Mouse (Mus musculus) testis, adult 2 months (tissue): ENCODE measurements around the gene Il21r.

Experiments used
- CTCF ChIP-seq: fragments of 200-500 bp; IDR thresholded peaks from 2 replicates; pipeline ENCODE4 v1.5.1; 2012; ENCODE audit warnings: low read depth, mild to moderate bottlenecking, inconsistent platforms, low read length, moderate library complexity; ENCODE audit not compliant: control insufficient read depth, insufficient read depth, insufficient replicate concordance
- POLR2A ChIP-seq: fragments of 200-500 bp; IDR thresholded peaks from 2 replicates; pipeline ENCODE4 v1.6.1; 2012; ENCODE audit warnings: low read depth, mild to moderate bottlenecking, inconsistent platforms, low read length, moderate library complexity; ENCODE audit not compliant: control insufficient read depth

DNA sequence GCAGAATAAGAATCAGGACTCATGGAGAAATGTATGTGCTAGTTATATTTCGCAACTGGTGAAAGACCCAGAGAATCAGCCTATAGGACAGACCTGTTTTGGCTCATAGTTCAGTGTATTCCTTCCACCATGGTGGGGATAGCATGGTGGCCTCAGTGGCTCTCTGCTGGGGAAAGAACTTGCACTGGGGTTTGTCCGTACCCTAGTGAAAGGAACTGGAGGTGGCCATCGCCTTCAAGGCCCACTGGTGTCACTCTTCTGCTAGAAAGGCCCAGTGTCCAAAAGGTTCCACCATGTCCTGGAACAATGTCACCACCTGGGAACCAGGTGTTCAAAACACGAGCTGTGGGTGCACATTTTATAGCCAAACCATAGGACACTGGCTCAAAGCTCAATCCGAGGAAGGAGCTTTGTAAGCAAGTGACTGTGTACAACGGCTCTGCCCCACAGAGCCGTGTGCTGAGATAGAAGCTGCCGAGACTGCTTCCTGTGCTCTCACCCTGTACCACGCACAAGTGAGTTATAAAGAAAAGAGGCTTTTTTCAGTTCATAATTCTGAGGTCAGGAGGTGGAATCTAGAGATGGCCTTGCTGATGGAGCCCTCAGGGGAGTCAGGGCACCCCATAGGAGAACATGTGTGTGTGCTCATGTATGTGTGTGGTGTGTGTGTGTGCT, 23.5 kb upstream of the Il21r start:
- TF ChIP-seq POLR2A (no peak), CTCF (no peak)
